Mouse (Mus musculus) lung, adult 2 months (tissue): Measurements from ENCODE around the gene Smyd1.

Source experiments
- CTCF ChIP-seq: fragments of 200-500 bp; IDR thresholded peaks from 2 replicates; pipeline ENCODE4 v1.5.1; 2011; ENCODE audit warnings: mild to moderate bottlenecking, low read length, control low read depth; ENCODE audit not compliant: insufficient read depth
- POLR2A ChIP-seq: fragments of 200-500 bp; IDR thresholded peaks from 2 replicates; pipeline ENCODE4 v1.6.1; 2011; ENCODE audit warnings: low read depth, mild to moderate bottlenecking, control low read depth, low read length, borderline replicate concordance; ENCODE audit errors: extremely low read depth

DNA sequence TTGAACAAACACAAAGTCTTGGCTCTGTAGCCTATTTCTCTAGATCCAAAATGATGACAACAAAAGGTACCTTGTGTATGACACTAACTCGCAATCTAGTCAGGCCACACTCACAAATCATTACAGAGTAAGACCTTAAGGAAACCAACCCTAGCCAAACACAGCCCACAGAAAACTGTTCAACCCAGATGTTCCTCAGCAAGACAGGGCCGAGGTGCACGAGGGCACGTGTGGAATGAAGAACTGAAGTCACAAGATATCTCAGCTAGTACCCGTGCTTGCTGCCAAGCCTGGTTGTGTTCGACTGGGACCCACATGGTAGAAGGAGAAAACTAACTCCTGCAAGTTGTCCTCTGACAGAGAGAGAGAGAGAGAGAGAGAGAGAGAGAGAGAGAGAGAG, 7.8 kb upstream of the Smyd1 start:
- TF ChIP-seq POLR2A, result no peak
- no peak for TF ChIP-seq CTCF
